In the genomic region with DNA sequence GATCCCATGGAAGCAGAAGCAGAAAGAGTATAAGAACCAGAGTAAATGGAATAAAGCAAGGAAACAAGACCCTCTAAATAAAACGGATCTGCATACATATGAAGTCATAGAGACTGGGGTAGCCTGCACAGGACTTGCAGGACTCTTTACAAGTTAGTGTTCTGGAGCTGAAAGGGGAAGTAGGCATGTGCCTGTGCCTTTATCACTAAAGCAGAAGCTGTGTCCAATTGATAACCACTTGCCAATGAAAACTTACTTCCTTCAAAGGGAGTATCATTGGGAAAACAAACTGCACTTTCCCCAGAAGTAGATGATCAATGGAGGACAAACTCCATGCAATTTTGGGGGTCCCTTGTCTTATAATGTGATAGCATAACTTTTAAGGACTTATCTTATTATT, we compare ENCODE assay signal across 27 mouse cellular contexts.
"Had no signal": no experiment of that assay in that cellular context is flagged by ENCODE, and none has a peak within 500 bp of the region (broad histone marks: within the 10 kb centered on the region; RNA-seq: fewer than 3 reads in every experiment).

No protein-coding gene starts in this region.

- H3K9me3 ChIP-seq: embryonic facial prominence, embryonic 10.5 days; embryonic facial prominence, embryonic 12.5 days; embryonic facial prominence, embryonic 13.5 days; embryonic facial prominence, embryonic 15.5 days; forebrain, embryonic 10.5 days; forebrain, embryonic 12.5 days; forebrain, embryonic 13.5 days; forebrain, embryonic 15.5 days; heart, embryonic 10.5 days had no signal

- H3K4me2 ChIP-seq: embryonic facial prominence, embryonic 12.5 days; embryonic facial prominence, embryonic 13.5 days; embryonic facial prominence, embryonic 15.5 days; forebrain, embryonic 12.5 days; forebrain, embryonic 13.5 days; forebrain, embryonic 15.5 days had no signal

- H3K27ac ChIP-seq: embryonic facial prominence, embryonic 10.5 days; embryonic facial prominence, embryonic 12.5 days; embryonic facial prominence, embryonic 13.5 days; embryonic facial prominence, embryonic 15.5 days; forebrain, embryonic 10.5 days; forebrain, embryonic 12.5 days; forebrain, embryonic 13.5 days; forebrain, embryonic 15.5 days; gastrocnemius, adult 2 months; heart, adult 2 months; heart, embryonic 10.5 days had no signal

- H3K9ac ChIP-seq: embryonic facial prominence, embryonic 12.5 days; embryonic facial prominence, embryonic 13.5 days; embryonic facial prominence, embryonic 15.5 days; forebrain, embryonic 12.5 days; forebrain, embryonic 13.5 days; forebrain, embryonic 15.5 days; forebrain, postnatal 0 days had no signal

- H3K27me3 ChIP-seq: embryonic facial prominence, embryonic 12.5 days; embryonic facial prominence, embryonic 13.5 days; embryonic facial prominence, embryonic 15.5 days; forebrain, embryonic 12.5 days; forebrain, embryonic 13.5 days; forebrain, embryonic 15.5 days had no signal

- H3K4me3 ChIP-seq: embryonic facial prominence, embryonic 10.5 days; embryonic facial prominence, embryonic 12.5 days; embryonic facial prominence, embryonic 13.5 days; embryonic facial prominence, embryonic 15.5 days; erythroblast, embryonic 14.5 days; forebrain, embryonic 10.5 days; forebrain, embryonic 12.5 days; forebrain, embryonic 13.5 days; forebrain, embryonic 15.5 days; gastrocnemius, adult 2 months; heart, adult 2 months; heart, embryonic 10.5 days had no signal

- DNase-seq: cerebellum, adult 9-11 months; cerebellum, postnatal 10 days; cerebellum, postnatal 14 days; cerebellum, postnatal 25 days; cerebellum, postnatal 36 days; embryo, embryonic 11 days; forebrain, postnatal 0 days; gastrocnemius, adult 2 months; gastrocnemius, postnatal 10 days; gastrocnemius, postnatal 14 days; gastrocnemius, postnatal 25 days; gastrocnemius, postnatal 36 days; heart, adult 11 months; heart, adult 18-20 months; heart, adult 2 months had no signal

- H3K4me1 ChIP-seq: embryonic facial prominence, embryonic 10.5 days; embryonic facial prominence, embryonic 12.5 days; embryonic facial prominence, embryonic 13.5 days; embryonic facial prominence, embryonic 15.5 days; forebrain, embryonic 10.5 days; forebrain, embryonic 12.5 days; forebrain, embryonic 13.5 days; forebrain, embryonic 15.5 days; heart, embryonic 10.5 days had no signal

- ATAC-seq: forebrain, embryonic 13.5 days; forebrain, embryonic 14.5 days; forebrain, embryonic 15.5 days; forebrain, embryonic 16.5 days; forebrain, postnatal 0 days had no signal

- H3K36me3 ChIP-seq: embryonic facial prominence, embryonic 10.5 days; embryonic facial prominence, embryonic 12.5 days; embryonic facial prominence, embryonic 13.5 days; embryonic facial prominence, embryonic 15.5 days; forebrain, embryonic 10.5 days; forebrain, embryonic 12.5 days; forebrain, embryonic 15.5 days; heart, embryonic 10.5 days had no signal
